Mouse (Mus musculus) intestine, postnatal 0 days (tissue): ENCODE measurements around the gene Ddx6. TPM values are rescaled to one million over a fixed set of nuclear protein-coding genes. Genes with fewer than 3 reads are reported as not detected.

Experiments used
- ATAC-seq: fragments of 200-750 bp; cut with Nextera tagmentation; 2 replicates; pipeline ENCODE4 v1.8.0; 2017; ENCODE audit warnings: mild to moderate bottlenecking, moderate TSS enrichment, moderate library complexity
- H3K27ac ChIP-seq: fragments of 300-500 bp; sonication (generic); 2 replicates; pipeline ENCODE4 v1.5.1; 2014; ENCODE audit warnings: mild to moderate bottlenecking, low read depth, low read length, moderate library complexity
- H3K27me3 ChIP-seq: fragments of 300-500 bp; sonication (generic); replicated peaks from 2 replicates; pipeline ENCODE4 v1.6.1; 2014; ENCODE audit warnings: low read length, mixed read lengths; ENCODE audit not compliant: control insufficient read depth, insufficient read depth
- H3K36me3 ChIP-seq: fragments of 300-500 bp; sonication (generic); 2 replicates; pipeline ENCODE4 v1.6.1; 2014; ENCODE audit warnings: mild to moderate bottlenecking, moderate library complexity; ENCODE audit not compliant: control insufficient read depth, insufficient read depth
- H3K4me1 ChIP-seq: fragments of 300-500 bp; sonication (generic); replicated peaks from 2 replicates; pipeline ENCODE4 v1.6.1; 2014; ENCODE audit warnings: antibody characterized with exemption, low read length, mixed read lengths; ENCODE audit not compliant: control insufficient read depth, insufficient read depth
- H3K4me2 ChIP-seq: fragments of 300-500 bp; sonication (generic); replicated peaks from 2 replicates; pipeline ENCODE4 v1.6.1; 2014; ENCODE audit warnings: low read depth, mild to moderate bottlenecking, moderate library complexity
- H3K4me3 ChIP-seq: fragments of 300-500 bp; sonication (generic); 2 replicates; pipeline ENCODE4 v1.5.1; 2014; ENCODE audit warnings: low read depth, low read length
- H3K9ac ChIP-seq: fragments of 300-500 bp; sonication (generic); 2 replicates; pipeline ENCODE4 v1.6.1; 2014; ENCODE audit warnings: mild to moderate bottlenecking, low read depth, low read length
- H3K9me3 ChIP-seq: fragments of 300-500 bp; sonication (generic); 2 replicates; pipeline ENCODE4 v1.6.1; 2016; ENCODE audit warnings: mixed run types; ENCODE audit not compliant: control insufficient read depth
- CTCF ChIP-seq: sonication (generic); IDR thresholded peaks from 2 replicates; pipeline ENCODE4 v1.5.1; 2016; ENCODE audit warnings: low read depth, mild to moderate bottlenecking, control low read depth, antibody characterized with exemption, moderate library complexity
- WGBS: fragments of 180-500 bp; shearing (Covaris S2); extraction: QIAGEN DNeasy Blood & Tissue Kit; methylation state at CpG from one replicate; pipeline ENCODE4 v1.1.7; 2014; 5-methylcytosine and 5-hydroxymethylcytosine counted together
- polyA plus RNA-seq: library from polyadenylated mRNA; unstranded; fragments of >200 nt; fragmentation: Nextera tagmentation; extraction: Ambion mirVana; gene quantifications from 2 replicates; pipeline ENCODE4 v1.2.1, GENCODE M21; 2015

Gene Ddx6
- polyA plus RNA-seq, 1 experiment from 2014 or later: 7.3 TPM

- Histone ChIP-seq H3K4me1 (0 out of 2 replicates have a peak, but pooled peaks cover 2% of the 10 kb centered on the region), H3K27me3 (no peaks in the 10 kb centered on the region), H3K9ac (no peak overlapping the region), H3K4me2 (no peak overlapping the region), H3K9me3 (no peaks in the 10 kb centered on the region), H3K27ac (no peak overlapping the region), H3K36me3 (no peaks in the 10 kb centered on the region), H3K4me3 (no peak overlapping the region)
- no peak for TF ChIP-seq CTCF
- 55% methylated on average over 2 of the region's 2 CpGs for WGBS
- no peak for ATAC-seq
Measured at GRCm38 (mm10) chr9:44672291-44672865, 67.7 kb downstream of the Ddx6 start.

DNA sequence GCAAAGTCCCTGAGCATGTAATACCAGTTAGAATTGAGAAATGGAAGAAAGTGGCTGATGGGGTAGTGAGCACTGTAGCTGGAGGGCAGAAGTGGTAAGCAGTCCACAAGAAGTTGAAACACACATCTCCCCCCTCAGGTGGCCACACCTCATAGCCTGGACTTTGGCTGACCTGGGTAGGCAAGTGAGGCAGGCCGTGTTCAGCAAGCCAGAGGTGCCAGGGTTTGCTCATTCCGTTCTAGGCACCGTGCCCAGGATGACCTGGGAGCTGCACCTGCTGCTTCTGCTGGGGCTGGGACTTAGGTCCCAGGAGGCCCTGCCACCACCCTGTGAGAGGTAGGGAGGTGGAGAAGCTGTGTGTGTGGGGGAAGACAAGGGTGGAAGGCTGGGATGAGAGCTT lies 68.3 kb downstream of the Ddx6 start, which contains the start of gene Treh:
Gene Treh (plus strand): TSS at position 229 of the 400 bp plus-strand sequence.
- peak; percentile 76 for ATAC-seq
- H3K4me1 ChIP-seq: 0 out of 2 replicates have a peak, but pooled peaks cover 2% of the 10 kb centered on the region
- H3K4me3 ChIP-seq: no peak within 1 kb of the TSS
- H3K9me3 ChIP-seq: no peaks in the 10 kb centered on the region
- TF ChIP-seq CTCF: no peak
- H3K4me2 ChIP-seq: 0 out of 2 replicates have a peak within 1 kb of the TSS, but pooled peaks have one; percentile 6
- H3K27ac ChIP-seq: no peak within 1 kb of the TSS
- no peaks in the 10 kb centered on the region for H3K36me3 ChIP-seq
- no peak within 1 kb of the TSS for H3K9ac ChIP-seq
- no peaks in the 10 kb centered on the region for H3K27me3 ChIP-seq
- WGBS: 36% methylated on average over 3 of the region's 3 CpGs

GRCm38 (mm10) chr9:44678288-44678871 lies 73.7 kb downstream of the Ddx6 start:
- Histone ChIP-seq H3K4me2 (no peak overlapping the region), H3K4me3 (no peak overlapping the region), H3K9ac (no peak overlapping the region), H3K9me3 (no peaks in the 10 kb centered on the region), H3K27ac (no peak overlapping the region), H3K27me3 (no peaks in the 10 kb centered on the region), H3K36me3 (no peaks in the 10 kb centered on the region), H3K4me1 (0 out of 2 replicates have a peak, but pooled peaks cover 2% of the 10 kb centered on the region)
- no peak for ATAC-seq
- WGBS: 95% methylated on average over 2 of the region's 2 CpGs
- peak; percentile 61 for TF ChIP-seq CTCF

DNA sequence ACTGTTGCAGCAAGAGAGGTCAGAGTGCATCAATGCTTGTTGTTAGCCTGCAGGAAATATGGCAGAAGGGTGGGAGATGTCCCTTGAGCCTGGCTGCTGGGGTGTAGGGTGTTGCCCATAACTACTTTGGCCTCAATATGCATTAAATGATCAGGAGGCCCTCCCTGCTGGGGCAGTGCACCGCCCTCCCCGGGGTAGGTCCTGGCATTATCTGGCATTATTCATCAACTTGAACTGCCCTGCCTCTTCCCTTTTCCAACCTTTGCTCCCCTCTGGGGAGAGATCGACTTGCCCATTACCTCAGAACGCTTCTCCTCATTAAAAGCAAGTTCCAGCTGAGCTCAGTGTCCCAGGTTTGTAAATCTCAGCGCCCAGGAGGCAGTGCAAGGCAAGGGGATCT lies 74.9 kb downstream of the Ddx6 start:
- ATAC-seq: peak; percentile 63
- Histone ChIP-seq H3K4me1 (0 out of 2 replicates have a peak, but pooled peaks cover 2% of the 10 kb centered on the region), H3K9me3 (no peaks in the 10 kb centered on the region), H3K27me3 (no peaks in the 10 kb centered on the region), H3K9ac (no peak overlapping the region), H3K4me3 (no peak overlapping the region), H3K36me3 (no peaks in the 10 kb centered on the region), H3K4me2 (no peak overlapping the region), H3K27ac (no peak overlapping the region)
- no peak for TF ChIP-seq CTCF
- 39% methylated on average over 5 of the region's 5 CpGs for WGBS

- Histone ChIP-seq H3K9me3 (no peaks in the 10 kb centered on the region), H3K9ac (no peak overlapping the region; the same call in 1 of the 2 replicates), H3K4me3 (no peak overlapping the region), H3K4me1 (no peaks in the 10 kb centered on the region), H3K27me3 (no peaks in the 10 kb centered on the region), H3K36me3 (peaks cover 12% of the 10 kb centered on the region; the same call in 1 of the 2 replicates), H3K4me2 (no peak overlapping the region), H3K27ac (no peak overlapping the region)
- 83% methylated on average over 8 of the region's 8 CpGs for WGBS
- TF ChIP-seq CTCF: no peak
- ATAC-seq: no peak
Measured at GRCm38 (mm10) chr9:44683046-44683445, 78.4 kb downstream of the Ddx6 start.

- no peak overlapping the region for H3K9ac ChIP-seq
- H3K36me3 ChIP-seq: peaks cover 17% of the 10 kb centered on the region; the same call in 1 of the 2 replicates
- H3K4me2 ChIP-seq: no peak overlapping the region
- H3K4me1 ChIP-seq: no peaks in the 10 kb centered on the region
- H3K9me3 ChIP-seq: no peaks in the 10 kb centered on the region
- 41% methylated on average over 14 of the region's 14 CpGs for WGBS
- ATAC-seq: 0 out of 2 replicates have a peak, but pooled peaks have one; percentile 17
- no peak overlapping the region for H3K27ac ChIP-seq
- no peak overlapping the region for H3K4me3 ChIP-seq
- H3K27me3 ChIP-seq: no peaks in the 10 kb centered on the region
- TF ChIP-seq CTCF: peak; percentile 96
Measured at GRCm38 (mm10) chr9:44685346-44686330, 80.9 kb downstream of the Ddx6 start.
